In genomic region chrX:104201592-104202139, GRCm38 (mm10) we compare ENCODE assay signal across 7 mouse cellular contexts. TPM values are rescaled to one million over a fixed set of nuclear protein-coding genes. Genes with fewer than 3 reads are reported as not detected.
DNase-seq lines count a peak whose midpoint lies in the region; ATAC-seq and TF ChIP-seq lines count a peak whose summit lies in the region.

No protein-coding gene starts in this region.

- peak; percentile 38 for ATAC-seq in forebrain, embryonic 13.5 days
- no peak; the same call in 1 of the 2 replicates for ATAC-seq in limb, embryonic 13.5 days (ENCODE audit: low FRiP score, low read depth)
- no peak for ATAC-seq in activated CD4-positive, CD25-positive, alpha-beta regulatory T cell, adult 4 months

- no peaks in the 10 kb centered on the region for H3K9me3 ChIP-seq in forebrain, embryonic 13.5 days (replicated peaks)
- no peaks in the 10 kb centered on the region for H3K9me3 ChIP-seq in limb, embryonic 13.5 days

- peak overlapping the region; percentile 63 for H3K4me2 ChIP-seq in forebrain, embryonic 13.5 days
- H3K4me2 ChIP-seq in limb, embryonic 13.5 days (replicated peaks) = peak overlapping the region; percentile 68

- H3K36me3 ChIP-seq in forebrain, embryonic 13.5 days (ENCODE audit: poor library complexity, severe bottlenecking) = no peaks in the 10 kb centered on the region
- no peaks in the 10 kb centered on the region for H3K36me3 ChIP-seq in limb, embryonic 13.5 days

- peak overlapping the region; percentile 56 for H3K4me3 ChIP-seq in left cerebral cortex, adult 2 months
- H3K4me3 ChIP-seq in forebrain, embryonic 13.5 days = peak overlapping the region; percentile 57
- H3K4me3 ChIP-seq in limb, embryonic 13.5 days = peak overlapping the region; percentile 55

- WGBS in forebrain, embryonic 13.5 days = 25% methylated on average over 19 of the region's 21 CpGs
- 25% methylated on average over 21 of the region's 21 CpGs for WGBS in limb, embryonic 13.5 days

- H3K27ac ChIP-seq in left cerebral cortex, adult 2 months = peak overlapping the region; percentile 85
- H3K27ac ChIP-seq in forebrain, embryonic 13.5 days = peak overlapping the region; percentile 94
- H3K27ac ChIP-seq in limb, embryonic 13.5 days = no peak overlapping the region

- peak in 1 of 2 experiments; percentile 6 for DNase-seq in left cerebral cortex, adult 2 months (ENCODE audit: extremely low spot score in 1 of 2, low spot score in 2 of 2)
- no peak for DNase-seq in left cerebral cortex, postnatal 36 days (ENCODE audit: low spot score in 2 of 2)
- peak; percentile 3 for DNase-seq in retina, postnatal 1 day
- DNase-seq in frontal cortex, postnatal 25 days (ENCODE audit: low spot score in 2 of 2) = no peak

- TF ChIP-seq CTCF in left cerebral cortex, adult 2 months (IDR thresholded peaks at IDR 0.05) = no peak

- H3K4me1 ChIP-seq in forebrain, embryonic 13.5 days = no peaks in the 10 kb centered on the region
- 0 out of 2 replicates have a peak, but pooled peaks cover 3% of the 10 kb centered on the region for H3K4me1 ChIP-seq in limb, embryonic 13.5 days

- H3K27me3 ChIP-seq in forebrain, embryonic 13.5 days = peaks cover 17% of the 10 kb centered on the region; the same call in 1 of the 2 replicates
- H3K27me3 ChIP-seq in limb, embryonic 13.5 days = peaks cover 44% of the 10 kb centered on the region

- intact Hi-C loops in left cerebral cortex, adult 2 months (cut with DNase I) = loop anchor here (1.0 to 5.0 kb wide), 2 partner anchors 212 to 219 kb away; partner anchors contain the start of genes Abcb7 and Rlim
- intact Hi-C loops in left cerebral cortex, postnatal 36 days (cut with DNase I) = loop anchor here (5.0 kb wide), 1 partner anchor 211 kb away; the partner anchor contains the start of gene Abcb7

- peak overlapping the region; percentile 78 for H3K9ac ChIP-seq in forebrain, embryonic 13.5 days
- H3K9ac ChIP-seq in limb, embryonic 13.5 days = peak overlapping the region; percentile 72

RNA-seq across cellular contexts. Expression of gene Nexmif, which starts 0.7 kb away (rescaled TPM):
- total RNA-seq in left cerebral cortex, adult 2 months (2021) = 10 to 100 TPM; 26.2 to 27.3 TPM
- total RNA-seq in left cerebral cortex, postnatal 36 days (2021) = 10 to 100 TPM; 25.8 to 28.6 TPM
- polyA plus RNA-seq in forebrain, embryonic 13.5 days (2015; fragmentation: Nextera tagmentation; extraction: Ambion mirVana) = 7.7 and 9.1 TPM in 2 replicates
- polyA plus RNA-seq in limb, embryonic 13.5 days (2015; fragmentation: Nextera tagmentation; extraction: Ambion mirVana) = 4.0 TPM in 2 replicates
- polyA plus RNA-seq in activated CD4-positive, CD25-positive, alpha-beta regulatory T cell, adult 4 months (2017; shearing (Covaris generic)) = not detected
